Mouse (Mus musculus) kidney, embryonic 16.5 days (tissue): Measurements from ENCODE around the gene Vcam1. TPM values are rescaled to one million over a fixed set of nuclear protein-coding genes. Genes with fewer than 3 reads are reported as not detected.

Experiments used
- ATAC-seq: fragments of 200-750 bp; cut with Nextera tagmentation; 2 replicates; pipeline ENCODE4 v1.8.0; 2017; ENCODE audit warnings: moderate TSS enrichment; ENCODE audit not compliant: low FRiP score, low TSS enrichment
- H3K27ac ChIP-seq: fragments of 300-500 bp; sonication (generic); 2 replicates; pipeline ENCODE4 v1.5.1; 2014; ENCODE audit warnings: low read length
- H3K27me3 ChIP-seq: fragments of 300-500 bp; sonication (generic); 2 replicates; pipeline ENCODE4 v1.6.1; 2014; ENCODE audit warnings: low read length, control low read depth, mixed read lengths; ENCODE audit not compliant: insufficient read depth
- H3K36me3 ChIP-seq: fragments of 300-500 bp; sonication (generic); 2 replicates; pipeline ENCODE4 v1.6.1; 2014; ENCODE audit warnings: low read length, control low read depth, mixed read lengths; ENCODE audit not compliant: insufficient read depth
- H3K4me1 ChIP-seq: fragments of 300-500 bp; sonication (generic); 2 replicates; pipeline ENCODE4 v1.6.1; 2014; ENCODE audit warnings: low read length, control low read depth, mixed read lengths; ENCODE audit not compliant: insufficient read depth
- H3K4me2 ChIP-seq: fragments of 300-500 bp; sonication (generic); replicated peaks from 2 replicates; pipeline ENCODE4 v1.6.1; 2014; ENCODE audit warnings: low read depth, low read length
- H3K4me3 ChIP-seq: fragments of 300-500 bp; sonication (generic); 2 replicates; pipeline ENCODE4 v1.5.1; 2014; ENCODE audit warnings: mild to moderate bottlenecking, low read length
- H3K9ac ChIP-seq: fragments of 300-500 bp; sonication (generic); replicated peaks from 2 replicates; pipeline ENCODE4 v1.6.1; 2014; ENCODE audit warnings: low read length
- H3K9me3 ChIP-seq: fragments of 300-500 bp; sonication (generic); 2 replicates; pipeline ENCODE4 v1.6.1; 2016; ENCODE audit warnings: low read length, control low read depth
- WGBS: fragments of 180-500 bp; shearing (Covaris S2); extraction: QIAGEN DNeasy Blood & Tissue Kit; methylation state at CpG from one replicate; pipeline ENCODE4 v1.1.7; 2014; 5-methylcytosine and 5-hydroxymethylcytosine counted together
- polyA plus RNA-seq: library from polyadenylated mRNA; unstranded; fragments of >200 nt; fragmentation: Nextera tagmentation; extraction: Ambion mirVana; gene quantifications from 2 replicates; pipeline ENCODE4 v1.2.1, GENCODE M21; 2015

Vcam1 gene
- polyA plus RNA-seq, 1 experiment from 2014 or later: 54.2 TPM

DNA sequence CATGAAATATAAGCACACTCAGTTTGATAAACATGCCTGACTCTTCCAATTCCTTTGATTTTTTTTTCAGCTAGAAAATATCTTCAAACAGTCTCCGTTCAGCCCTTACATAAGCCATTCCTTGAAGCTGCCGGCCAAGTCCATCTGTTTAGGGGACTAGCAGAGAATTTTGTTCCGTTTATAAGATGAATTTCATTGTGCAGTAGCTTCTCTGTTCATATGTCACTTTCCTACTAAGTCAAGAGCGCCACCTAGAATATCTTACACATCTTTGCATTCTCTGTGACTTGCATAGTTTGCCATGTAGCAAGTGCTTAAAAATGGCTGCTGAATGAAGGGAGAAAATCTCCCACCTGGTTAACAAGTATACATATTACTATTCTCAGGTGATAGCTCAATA lies 51.0 kb downstream of the Vcam1 start:
- Histone ChIP-seq H3K27ac (no peak overlapping the region), H3K4me1 (0 out of 2 replicates have a peak, but pooled peaks cover 4% of the 10 kb centered on the region), H3K27me3 (no peaks in the 10 kb centered on the region), H3K36me3 (no peaks in the 10 kb centered on the region), H3K9me3 (no peaks in the 10 kb centered on the region), H3K4me2 (no peak overlapping the region), H3K4me3 (no peak overlapping the region), H3K9ac (no peak overlapping the region)
- no peak for ATAC-seq
- 74% methylated on average over 4 of the region's 4 CpGs for WGBS

DNA sequence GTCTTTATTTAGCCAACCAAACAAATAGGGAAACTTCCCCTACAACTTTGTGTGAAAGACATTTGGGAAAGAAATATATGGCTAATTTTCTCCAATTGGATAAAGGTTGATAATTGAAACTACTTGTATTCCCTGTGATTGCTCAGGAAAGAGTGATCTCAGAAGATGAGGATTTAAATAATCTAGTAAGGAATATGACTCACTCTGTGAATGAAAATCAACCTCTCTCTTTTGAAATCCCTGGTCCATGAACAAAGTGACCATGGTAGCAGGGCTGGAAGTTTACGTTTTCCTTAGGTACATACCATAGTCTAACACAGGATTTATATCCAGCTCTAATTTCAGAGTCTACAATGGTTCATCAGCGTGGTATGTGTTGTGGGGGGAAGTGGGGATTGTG lies 52.7 kb downstream of the Vcam1 start:
- no peak overlapping the region for H3K9ac ChIP-seq
- WGBS: 33% methylated on average over 2 of the region's 2 CpGs
- no peaks in the 10 kb centered on the region for H3K27me3 ChIP-seq
- H3K4me2 ChIP-seq: no peak overlapping the region
- H3K9me3 ChIP-seq: no peaks in the 10 kb centered on the region
- H3K4me3 ChIP-seq: no peak overlapping the region
- 0 out of 2 replicates have a peak, but pooled peaks cover 4% of the 10 kb centered on the region for H3K4me1 ChIP-seq
- no peak for ATAC-seq
- H3K27ac ChIP-seq: no peak overlapping the region
- H3K36me3 ChIP-seq: no peaks in the 10 kb centered on the region

DNA sequence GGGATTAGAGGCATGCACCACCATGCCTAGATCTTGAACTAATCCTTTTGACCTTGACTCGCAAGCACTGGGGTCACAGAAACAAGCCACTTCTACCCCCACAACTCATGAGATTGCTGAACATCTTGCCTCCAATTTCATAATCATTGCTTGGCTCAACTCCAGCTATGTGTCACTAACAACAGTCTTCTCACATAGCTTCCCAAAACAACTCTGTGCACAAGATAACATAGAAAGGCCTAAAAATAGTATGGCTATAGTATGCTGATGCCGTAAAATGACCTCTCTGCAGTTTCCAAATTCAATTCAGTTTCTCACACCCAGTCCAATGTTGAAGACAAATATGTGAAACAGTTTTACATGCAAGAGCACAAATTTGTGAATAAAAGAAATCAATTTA lies 56.9 kb downstream of the Vcam1 start:
- Histone ChIP-seq H3K36me3 (no peaks in the 10 kb centered on the region), H3K9ac (no peak overlapping the region), H3K4me1 (0 out of 2 replicates have a peak, but pooled peaks cover 4% of the 10 kb centered on the region), H3K27ac (no peak overlapping the region), H3K4me3 (no peak overlapping the region), H3K27me3 (no peaks in the 10 kb centered on the region), H3K4me2 (no peak overlapping the region), H3K9me3 (no peaks in the 10 kb centered on the region)
- 85% methylated on average over 2 of the region's 2 CpGs for WGBS
- no peak for ATAC-seq

DNA sequence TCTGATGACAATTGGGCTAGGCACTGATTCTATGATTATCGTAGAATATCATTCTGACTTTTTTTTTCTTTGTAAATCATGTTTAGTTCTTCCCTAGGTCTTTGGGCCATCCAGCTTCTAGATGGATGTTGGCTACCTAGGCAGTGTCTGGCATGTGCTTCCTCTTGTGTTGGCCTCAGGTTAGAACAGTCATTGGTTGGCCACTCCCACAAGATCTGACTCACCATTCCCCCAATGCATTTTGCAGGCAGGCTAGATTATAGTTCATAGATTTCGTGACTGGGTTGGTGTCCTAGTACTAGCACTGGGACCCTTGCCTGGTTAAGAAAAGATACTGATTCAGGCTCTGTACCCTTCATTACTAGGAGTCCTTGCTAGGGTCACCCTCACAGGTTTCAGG lies 67.3 kb downstream of the Vcam1 start:
- H3K27ac ChIP-seq: no peak overlapping the region

DNA sequence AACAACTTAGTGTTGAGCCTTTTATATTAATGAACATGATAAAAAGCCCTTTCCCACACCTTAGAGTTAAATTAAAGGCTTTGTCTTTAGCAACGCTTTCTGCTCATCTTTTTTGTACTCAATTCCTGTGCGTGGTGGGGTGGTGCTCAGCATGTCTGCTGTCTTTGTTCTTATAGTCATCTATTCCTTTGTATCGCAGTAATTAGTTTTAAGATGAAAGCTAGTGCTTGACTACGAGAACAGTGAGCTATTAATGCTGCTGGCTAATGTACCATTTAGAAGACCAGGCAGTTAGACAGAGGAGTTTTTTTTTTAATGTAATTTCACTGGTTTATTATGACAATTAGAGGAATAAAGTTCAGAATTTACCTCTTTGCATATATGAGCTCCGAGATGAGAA lies 69.2 kb downstream of the Vcam1 start:
- H3K27ac ChIP-seq: no peak overlapping the region
- H3K4me3 ChIP-seq: no peak overlapping the region
- no peak for ATAC-seq
- H3K4me2 ChIP-seq: no peak overlapping the region
- no peak overlapping the region for H3K9ac ChIP-seq
- WGBS: 80% methylated on average over 5 of the region's 5 CpGs
- H3K27me3 ChIP-seq: no peaks in the 10 kb centered on the region
- no peaks in the 10 kb centered on the region for H3K9me3 ChIP-seq
- no peaks in the 10 kb centered on the region for H3K4me1 ChIP-seq
- no peaks in the 10 kb centered on the region for H3K36me3 ChIP-seq

More for the DNA sequence above, 67.3 kb downstream of the Vcam1 start:
- Histone ChIP-seq H3K4me3 (no peak overlapping the region), H3K9ac (no peak overlapping the region), H3K4me1 (no peaks in the 10 kb centered on the region), H3K9me3 (no peaks in the 10 kb centered on the region), H3K4me2 (no peak overlapping the region), H3K27me3 (no peaks in the 10 kb centered on the region), H3K36me3 (no peaks in the 10 kb centered on the region)
- ATAC-seq: no peak
- WGBS: 86% methylated on average over 2 of the region's 2 CpGs

Other genes starting within 250 kb of the Vcam1 start
- gene Dph5, start 241.9 kb downstream of the Vcam1 start, polyA plus RNA-seq: 27.3 and 28.5 TPM in 2 replicates
- 30.8 and 31.4 TPM in 2 replicates for gene Slc30a7, start 122.3 kb downstream of the Vcam1 start, polyA plus RNA-seq
- gene Extl2, start 122.2 kb downstream of the Vcam1 start, polyA plus RNA-seq: 21.5 and 22.0 TPM in 2 replicates
- 0.41 and 1.6 TPM in 2 replicates for gene Gpr88, start 123.8 kb upstream of the Vcam1 start, polyA plus RNA-seq